Mouse (Mus musculus): ENCODE data around the gene Ctnnbip1. TPM values are rescaled to one million over a fixed set of nuclear protein-coding genes. Genes with fewer than 3 reads are reported as not detected.

Ctnnbip1 gene
- polyA plus RNA-seq, 1 experiment from 2014 or later: 8.4 TPM

DNA sequence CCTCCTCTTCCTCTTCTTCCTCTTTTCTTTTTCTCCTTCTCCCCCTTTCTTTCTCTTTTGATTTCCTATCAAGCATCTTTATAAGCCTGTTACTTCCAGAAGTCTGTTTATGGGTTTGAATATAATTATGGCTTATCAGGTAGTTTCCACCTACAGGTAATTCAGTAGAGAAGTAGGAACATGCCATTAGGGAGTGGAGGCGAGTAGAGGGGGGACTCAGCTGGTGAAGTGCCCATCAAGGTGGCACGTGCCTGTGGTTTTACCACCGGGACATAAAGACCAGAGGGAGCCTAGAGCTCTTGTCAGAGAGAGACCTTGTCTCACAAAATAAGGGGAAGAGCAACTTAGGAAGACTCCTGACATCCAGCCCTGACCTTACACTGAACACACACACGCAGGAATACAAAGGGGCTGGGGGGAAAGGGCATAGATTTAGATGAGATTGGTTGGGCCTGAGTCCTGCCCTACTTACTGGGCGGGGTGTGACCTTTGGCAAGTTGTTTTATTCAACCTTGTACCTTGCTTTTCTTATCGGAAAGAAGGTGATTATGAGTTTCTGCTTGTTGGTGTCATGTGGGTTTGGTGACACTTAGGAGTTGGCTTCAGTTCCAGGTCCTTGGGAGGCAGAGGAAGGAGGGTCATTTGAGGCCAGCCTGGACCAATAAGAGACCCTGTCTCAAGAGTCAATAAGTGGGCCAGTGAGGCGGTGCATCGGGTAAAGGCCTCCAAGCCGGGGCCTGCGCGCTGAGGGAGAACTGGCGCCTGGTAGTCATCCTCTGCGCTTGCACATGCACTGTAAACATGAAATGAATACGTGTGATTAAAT is 28.4 kb upstream of the Ctnnbip1 start:
- H3K36me3 ChIP-seq (ENCODE audit: control insufficient read depth, insufficient read depth): peaks cover 21% of the 10 kb centered on the region
- H3K9me3 ChIP-seq (replicated peaks; ENCODE audit: control insufficient read depth, low read length): no peaks in the 10 kb centered on the region
- no peak for ATAC-seq (ENCODE audit: low read depth)
- H3K4me3 ChIP-seq (ENCODE audit: low read depth, low read length): no peak overlapping the region
- H3K9ac ChIP-seq (ENCODE audit: low read depth, low read length): no peak overlapping the region
- peaks cover 6% of the 10 kb centered on the region for H3K4me1 ChIP-seq (ENCODE audit: control insufficient read depth, low read depth, low read length)
- 83% methylated on average over 14 of the region's 14 CpGs for WGBS (ENCODE audit: insufficient replicate concordance)
- no peak overlapping the region for H3K4me2 ChIP-seq (ENCODE audit: low read depth, low read length)
- H3K27ac ChIP-seq (ENCODE audit: low read length): no peak overlapping the region
- H3K27me3 ChIP-seq (ENCODE audit: control insufficient read depth, insufficient read depth, low read depth, low read length): no peaks in the 10 kb centered on the region

DNA sequence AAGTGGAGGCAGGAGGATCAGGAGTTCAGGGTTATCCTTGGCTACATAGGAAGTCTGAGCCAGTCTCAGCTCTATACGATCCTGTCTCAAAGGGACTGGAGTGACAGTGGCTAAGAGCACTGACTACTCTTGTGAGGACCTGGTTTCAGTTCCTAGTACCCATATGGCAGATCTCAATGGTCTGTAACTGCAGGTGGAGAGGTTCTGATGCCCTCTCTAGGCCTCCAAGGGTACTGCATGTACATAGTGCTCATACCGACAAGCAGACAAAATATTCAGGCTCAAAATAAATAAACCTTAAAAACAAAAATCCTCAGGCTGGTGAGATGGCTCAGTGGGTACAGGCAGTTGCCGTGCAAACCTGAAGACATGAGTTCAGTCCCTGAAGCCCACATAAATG is 26.9 kb upstream of the Ctnnbip1 start:
- 84% methylated on average over 3 of the region's 3 CpGs for WGBS (ENCODE audit: insufficient replicate concordance)
- no peaks in the 10 kb centered on the region for H3K27me3 ChIP-seq (ENCODE audit: control insufficient read depth, insufficient read depth, low read depth, low read length)
- H3K9ac ChIP-seq (ENCODE audit: low read depth, low read length): no peak overlapping the region
- no peaks in the 10 kb centered on the region for H3K9me3 ChIP-seq (replicated peaks; ENCODE audit: control insufficient read depth, low read length)
- peaks cover 24% of the 10 kb centered on the region for H3K36me3 ChIP-seq (ENCODE audit: control insufficient read depth, insufficient read depth)
- no peak overlapping the region for H3K4me2 ChIP-seq (ENCODE audit: low read depth, low read length)
- peaks cover 5% of the 10 kb centered on the region for H3K4me1 ChIP-seq (ENCODE audit: control insufficient read depth, low read depth, low read length)
- no peak for ATAC-seq (ENCODE audit: low read depth)
- no peak overlapping the region for H3K4me3 ChIP-seq (ENCODE audit: low read depth, low read length)
- H3K27ac ChIP-seq (ENCODE audit: low read length): no peak overlapping the region

- WGBS (ENCODE audit: insufficient replicate concordance): 68% methylated on average over 2 of the region's 2 CpGs
- Histone ChIP-seq H3K4me1 (ENCODE audit: control insufficient read depth, low read depth, low read length) (no peaks in the 10 kb centered on the region), H3K36me3 (ENCODE audit: control insufficient read depth, insufficient read depth) (peaks cover 15% of the 10 kb centered on the region)
Observed at GRCm38 (mm10) chr4:149496612-149497011, 21.4 kb upstream of the Ctnnbip1 start.

GRCm38 (mm10) chr4:149498901-149499300 is 19.1 kb upstream of the Ctnnbip1 start:
- Histone ChIP-seq H3K27me3 (ENCODE audit: control insufficient read depth, insufficient read depth, low read depth, low read length) (no peaks in the 10 kb centered on the region), H3K4me1 (ENCODE audit: control insufficient read depth, low read depth, low read length) (no peaks in the 10 kb centered on the region), H3K27ac (ENCODE audit: low read length) (no peak overlapping the region), H3K36me3 (ENCODE audit: control insufficient read depth, insufficient read depth) (peaks cover 11% of the 10 kb centered on the region; the same call in 1 of the 2 replicates), H3K4me2 (ENCODE audit: low read depth, low read length) (no peak overlapping the region), H3K9ac (ENCODE audit: low read depth, low read length) (no peak overlapping the region), H3K4me3 (ENCODE audit: low read depth, low read length) (no peak overlapping the region), H3K9me3 (replicated peaks; ENCODE audit: control insufficient read depth, low read length) (no peaks in the 10 kb centered on the region)
- ATAC-seq (ENCODE audit: low read depth): no peak
- 63% methylated on average over 8 of the region's 8 CpGs for WGBS (ENCODE audit: insufficient replicate concordance)

More at GRCm38 (mm10) chr4:149496612-149497011, 21.4 kb upstream of the Ctnnbip1 start:
- Histone ChIP-seq H3K27ac (ENCODE audit: low read length) (no peak overlapping the region), H3K27me3 (ENCODE audit: control insufficient read depth, insufficient read depth, low read depth, low read length) (no peaks in the 10 kb centered on the region), H3K4me3 (ENCODE audit: low read depth, low read length) (no peak overlapping the region), H3K9me3 (replicated peaks; ENCODE audit: control insufficient read depth, low read length) (no peaks in the 10 kb centered on the region), H3K4me2 (ENCODE audit: low read depth, low read length) (no peak overlapping the region), H3K9ac (ENCODE audit: low read depth, low read length) (no peak overlapping the region)
- ATAC-seq (ENCODE audit: low read depth): no peak

DNA sequence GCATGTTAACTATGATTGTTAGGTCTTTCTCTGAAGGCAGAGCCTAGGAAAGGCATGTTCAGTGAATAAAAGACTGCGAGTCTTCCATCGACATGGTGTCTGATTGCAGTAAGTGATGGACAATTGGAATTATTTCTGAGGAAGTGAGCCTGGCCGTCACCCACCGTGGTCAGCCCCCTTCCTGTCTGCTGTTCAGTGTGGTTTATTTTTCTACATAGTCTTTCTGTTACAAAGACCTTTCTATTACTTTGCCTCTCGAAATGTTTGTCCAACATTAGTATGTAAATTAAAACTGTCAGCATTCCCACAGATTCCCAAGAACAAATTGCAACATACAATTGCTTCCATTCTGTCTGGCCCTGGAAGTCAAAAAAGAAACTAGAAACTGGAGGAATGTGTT is 18.2 kb upstream of the Ctnnbip1 start:
- 43% methylated on average over 5 of the region's 5 CpGs for WGBS (ENCODE audit: insufficient replicate concordance)

DNA sequence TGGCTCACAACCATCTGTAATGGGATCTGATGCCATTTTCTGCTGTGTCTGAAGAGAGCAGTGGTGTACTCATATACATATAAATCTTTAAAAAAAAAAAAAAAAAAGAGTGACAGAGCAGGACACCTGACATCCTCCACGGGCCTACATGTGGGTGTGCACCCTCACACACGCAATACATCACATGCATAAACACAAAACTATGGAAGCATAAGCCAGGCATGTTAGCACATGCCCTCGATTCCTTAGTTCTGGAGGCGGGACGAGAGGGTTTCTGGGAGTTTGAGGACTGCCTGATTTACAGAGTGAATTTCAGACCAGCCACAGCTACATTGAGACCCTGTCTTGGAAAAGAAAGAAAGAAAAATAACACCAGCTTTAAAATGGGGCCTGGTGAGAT is 13.7 kb upstream of the Ctnnbip1 start:
- no peak for ATAC-seq (ENCODE audit: low read depth)

More for the DNA sequence above, 18.2 kb upstream of the Ctnnbip1 start:
- no peak overlapping the region for H3K4me2 ChIP-seq (ENCODE audit: low read depth, low read length)
- no peaks in the 10 kb centered on the region for H3K27me3 ChIP-seq (ENCODE audit: control insufficient read depth, insufficient read depth, low read depth, low read length)
- no peaks in the 10 kb centered on the region for H3K4me1 ChIP-seq (ENCODE audit: control insufficient read depth, low read depth, low read length)
- no peaks in the 10 kb centered on the region for H3K9me3 ChIP-seq (replicated peaks; ENCODE audit: control insufficient read depth, low read length)
- H3K27ac ChIP-seq (ENCODE audit: low read length): no peak overlapping the region
- H3K4me3 ChIP-seq (ENCODE audit: low read depth, low read length): no peak overlapping the region
- peaks cover 6% of the 10 kb centered on the region; the same call in 1 of the 2 replicates for H3K36me3 ChIP-seq (ENCODE audit: control insufficient read depth, insufficient read depth)
- ATAC-seq (ENCODE audit: low read depth): no peak
- no peak overlapping the region for H3K9ac ChIP-seq (ENCODE audit: low read depth, low read length)

DNA sequence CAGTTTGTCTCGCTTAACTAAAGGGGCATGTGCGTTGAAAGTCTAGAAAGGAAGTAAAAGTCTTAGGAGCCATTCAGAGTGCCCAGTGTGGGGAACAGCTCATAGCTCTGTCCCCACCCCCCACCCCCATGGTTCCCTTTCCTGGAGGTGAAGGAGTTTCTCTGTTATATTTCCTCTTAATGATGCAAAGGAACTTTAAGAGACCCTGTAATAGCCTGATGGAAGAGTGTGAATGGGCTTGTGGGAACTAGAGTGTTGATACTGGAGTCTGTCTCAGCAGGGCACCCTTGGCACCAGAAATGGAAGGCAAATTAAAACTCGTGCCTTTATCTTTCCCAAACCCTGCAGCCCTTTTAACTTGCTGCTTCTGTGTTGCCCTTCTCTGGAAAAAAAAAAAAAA is 13.2 kb upstream of the Ctnnbip1 start:
- H3K9me3 ChIP-seq (replicated peaks; ENCODE audit: control insufficient read depth, low read length): no peaks in the 10 kb centered on the region
- H3K9ac ChIP-seq (ENCODE audit: low read depth, low read length): no peak overlapping the region
- 11% methylated on average over 3 of the region's 3 CpGs for WGBS (ENCODE audit: insufficient replicate concordance)
- H3K4me2 ChIP-seq (ENCODE audit: low read depth, low read length): no peak overlapping the region
- no peaks in the 10 kb centered on the region for H3K27me3 ChIP-seq (ENCODE audit: control insufficient read depth, insufficient read depth, low read depth, low read length)
- no peaks in the 10 kb centered on the region for H3K36me3 ChIP-seq (ENCODE audit: control insufficient read depth, insufficient read depth)
- no peaks in the 10 kb centered on the region for H3K4me1 ChIP-seq (ENCODE audit: control insufficient read depth, low read depth, low read length)
- no peak overlapping the region for H3K27ac ChIP-seq (ENCODE audit: low read length)
- ATAC-seq (ENCODE audit: low read depth): no peak
- H3K4me3 ChIP-seq (ENCODE audit: low read depth, low read length): no peak overlapping the region

More for the DNA sequence above, 13.7 kb upstream of the Ctnnbip1 start:
- Histone ChIP-seq H3K4me2 (ENCODE audit: low read depth, low read length) (no peak overlapping the region), H3K4me1 (ENCODE audit: control insufficient read depth, low read depth, low read length) (no peaks in the 10 kb centered on the region), H3K9me3 (replicated peaks; ENCODE audit: control insufficient read depth, low read length) (no peaks in the 10 kb centered on the region), H3K36me3 (ENCODE audit: control insufficient read depth, insufficient read depth) (no peaks in the 10 kb centered on the region), H3K27ac (ENCODE audit: low read length) (no peak overlapping the region), H3K4me3 (ENCODE audit: low read depth, low read length) (no peak overlapping the region), H3K9ac (ENCODE audit: low read depth, low read length) (no peak overlapping the region), H3K27me3 (ENCODE audit: control insufficient read depth, insufficient read depth, low read depth, low read length) (no peaks in the 10 kb centered on the region)
- WGBS (ENCODE audit: insufficient replicate concordance): 68% methylated on average over 5 of the region's 5 CpGs

- H3K36me3 ChIP-seq (ENCODE audit: control insufficient read depth, insufficient read depth): no peaks in the 10 kb centered on the region
- no peak overlapping the region for H3K27ac ChIP-seq (ENCODE audit: low read length)
- no peaks in the 10 kb centered on the region for H3K27me3 ChIP-seq (ENCODE audit: control insufficient read depth, insufficient read depth, low read depth, low read length)
- no peaks in the 10 kb centered on the region for H3K9me3 ChIP-seq (replicated peaks; ENCODE audit: control insufficient read depth, low read length)
- H3K4me1 ChIP-seq (ENCODE audit: control insufficient read depth, low read depth, low read length): no peaks in the 10 kb centered on the region
- WGBS (ENCODE audit: insufficient replicate concordance): 63% methylated on average over 14 of the region's 15 CpGs
- H3K4me2 ChIP-seq (ENCODE audit: low read depth, low read length): no peak overlapping the region
- no peak overlapping the region for H3K4me3 ChIP-seq (ENCODE audit: low read depth, low read length)
- no peak for ATAC-seq (ENCODE audit: low read depth)
- no peak overlapping the region for H3K9ac ChIP-seq (ENCODE audit: low read depth, low read length)
Observed at GRCm38 (mm10) chr4:149505261-149505967, 12.6 kb upstream of the Ctnnbip1 start.

- no peak overlapping the region for H3K4me2 ChIP-seq (ENCODE audit: low read depth, low read length)
- 46% methylated on average over 3 of the region's 3 CpGs for WGBS (ENCODE audit: insufficient replicate concordance)
- no peak overlapping the region for H3K27ac ChIP-seq (ENCODE audit: low read length)
- H3K4me3 ChIP-seq (ENCODE audit: low read depth, low read length): no peak overlapping the region
- ATAC-seq (ENCODE audit: low read depth): no peak
- no peaks in the 10 kb centered on the region for H3K36me3 ChIP-seq (ENCODE audit: control insufficient read depth, insufficient read depth)
- H3K9me3 ChIP-seq (replicated peaks; ENCODE audit: control insufficient read depth, low read length): no peaks in the 10 kb centered on the region
- no peaks in the 10 kb centered on the region for H3K4me1 ChIP-seq (ENCODE audit: control insufficient read depth, low read depth, low read length)
- no peaks in the 10 kb centered on the region for H3K27me3 ChIP-seq (ENCODE audit: control insufficient read depth, insufficient read depth, low read depth, low read length)
- no peak overlapping the region for H3K9ac ChIP-seq (ENCODE audit: low read depth, low read length)
Observed at GRCm38 (mm10) chr4:149506904-149507303, 11.1 kb upstream of the Ctnnbip1 start.
